Mouse (Mus musculus) right cerebral cortex, postnatal 10 days (tissue): ENCODE measurements around the gene Yipf2.

Source experiments
- DNase-seq, 2 experiments: peaks; one replicate each; pipeline ENCODE4 v3.0.0; 2021; ENCODE audit warnings: low spot score in 2 of 2

The Yipf2 gene

DNA sequence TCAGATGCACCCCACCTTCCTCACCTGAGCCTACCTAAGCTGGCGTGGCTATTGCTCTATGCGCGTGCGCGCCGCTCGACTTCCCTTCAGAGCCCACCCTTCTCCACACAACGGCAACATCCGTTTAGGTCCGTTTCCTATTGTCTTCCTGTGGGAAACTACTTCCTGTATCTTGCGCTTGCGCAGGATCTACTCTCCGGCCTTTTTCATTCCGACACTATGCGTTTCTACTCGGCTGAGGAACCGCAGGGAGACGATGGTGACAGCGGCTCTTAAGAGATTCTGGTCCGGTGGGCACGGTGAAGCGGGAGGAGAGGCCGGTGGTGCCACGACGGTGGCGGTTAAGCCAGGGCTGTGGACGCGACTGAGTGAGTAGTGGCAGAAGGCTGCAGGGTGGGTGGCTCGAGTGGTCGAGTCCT is at the start of gene Yipf2, which contains the start of gene Timm29:
Gene Yipf2, minus strand, starts transcription at position 126 of the 419 bp plus-strand sequence.
Gene Timm29, plus strand, starts transcription at position 20 of the 419 bp plus-strand sequence.
- peak; percentile 95 to 96 for DNase-seq

DNA sequence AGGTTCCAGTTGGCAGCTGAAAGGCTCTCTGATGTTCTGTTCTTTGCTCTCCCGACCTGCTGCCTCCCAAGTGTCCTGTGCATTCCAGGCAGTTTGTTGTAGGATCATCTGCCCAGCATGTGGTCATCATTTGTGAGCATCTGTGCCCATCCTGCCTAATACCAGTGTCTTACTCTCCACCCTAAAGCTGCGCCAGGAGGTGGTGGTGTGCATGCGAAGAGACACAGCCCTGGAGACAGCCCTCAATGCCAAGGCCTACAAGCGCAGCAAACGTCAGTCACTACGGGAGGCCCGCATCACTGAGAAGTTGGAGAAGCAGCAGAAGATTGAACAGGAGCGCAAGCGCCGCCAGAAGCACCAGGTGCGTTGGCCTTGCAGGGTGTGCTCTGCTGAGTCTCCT is 46.4 kb upstream of the Yipf2 start:
- DNase-seq = no peak

DNA sequence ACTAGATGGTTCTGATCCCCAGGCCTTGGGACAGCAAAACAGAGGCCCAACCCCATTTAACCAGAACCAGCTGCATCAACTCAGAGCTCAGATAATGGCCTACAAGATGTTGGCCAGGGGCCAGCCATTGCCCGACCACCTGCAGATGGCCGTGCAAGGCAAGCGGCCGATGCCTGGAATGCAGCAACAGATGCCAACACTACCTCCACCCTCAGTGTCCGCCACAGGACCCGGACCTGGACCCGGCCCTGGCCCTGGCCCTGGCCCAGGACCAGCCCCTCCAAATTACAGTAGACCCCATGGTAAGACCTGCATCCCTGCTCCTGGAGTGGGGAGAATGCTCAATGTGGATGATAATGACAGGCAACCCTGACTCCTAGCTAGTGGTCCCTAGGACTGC is 43.0 kb upstream of the Yipf2 start:
- DNase-seq = peak in 1 of 2 experiments; percentile 45

DNA sequence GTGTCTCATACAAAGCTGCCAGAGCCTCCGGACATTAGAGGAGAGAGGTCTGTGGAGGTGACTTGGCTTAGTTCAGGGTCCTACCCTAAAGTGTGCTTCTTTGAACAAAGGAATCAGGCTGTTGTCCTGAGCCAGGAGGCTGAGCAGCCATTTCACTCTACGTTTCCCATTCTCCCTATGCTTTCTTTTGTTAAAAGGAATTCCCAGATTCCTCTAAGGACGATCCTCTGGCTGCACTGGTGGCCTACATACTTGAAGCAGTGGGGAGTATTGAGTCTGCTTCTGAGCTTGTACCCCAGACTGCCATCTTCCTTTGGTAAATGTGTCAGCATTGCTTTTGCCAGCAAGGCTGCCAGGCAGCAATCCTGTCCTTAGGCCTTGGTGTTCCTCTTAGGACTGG is 40.5 kb upstream of the Yipf2 start:
- DNase-seq = no peak

DNA sequence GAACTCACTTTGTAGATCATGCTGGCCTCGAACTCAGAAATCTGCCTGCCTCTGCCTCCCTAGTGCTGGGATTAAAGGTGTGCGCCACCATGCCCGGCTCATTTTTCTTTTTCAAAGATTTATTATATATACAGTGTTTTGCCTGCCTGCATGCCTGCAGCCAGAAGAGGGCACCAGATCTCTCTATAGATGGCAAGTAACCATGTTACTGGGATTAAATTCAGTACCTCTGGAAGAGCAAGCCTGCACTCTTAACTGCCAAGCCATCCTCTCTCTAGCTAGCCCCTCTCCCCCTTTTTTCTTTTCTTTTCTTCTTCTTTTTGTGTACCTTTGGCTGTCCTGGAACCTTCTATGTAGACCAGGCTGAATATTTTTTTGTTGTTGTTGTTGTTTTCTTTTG is 38.0 kb upstream of the Yipf2 start:
- peak in 1 of 2 experiments; percentile 61 for DNase-seq

DNA sequence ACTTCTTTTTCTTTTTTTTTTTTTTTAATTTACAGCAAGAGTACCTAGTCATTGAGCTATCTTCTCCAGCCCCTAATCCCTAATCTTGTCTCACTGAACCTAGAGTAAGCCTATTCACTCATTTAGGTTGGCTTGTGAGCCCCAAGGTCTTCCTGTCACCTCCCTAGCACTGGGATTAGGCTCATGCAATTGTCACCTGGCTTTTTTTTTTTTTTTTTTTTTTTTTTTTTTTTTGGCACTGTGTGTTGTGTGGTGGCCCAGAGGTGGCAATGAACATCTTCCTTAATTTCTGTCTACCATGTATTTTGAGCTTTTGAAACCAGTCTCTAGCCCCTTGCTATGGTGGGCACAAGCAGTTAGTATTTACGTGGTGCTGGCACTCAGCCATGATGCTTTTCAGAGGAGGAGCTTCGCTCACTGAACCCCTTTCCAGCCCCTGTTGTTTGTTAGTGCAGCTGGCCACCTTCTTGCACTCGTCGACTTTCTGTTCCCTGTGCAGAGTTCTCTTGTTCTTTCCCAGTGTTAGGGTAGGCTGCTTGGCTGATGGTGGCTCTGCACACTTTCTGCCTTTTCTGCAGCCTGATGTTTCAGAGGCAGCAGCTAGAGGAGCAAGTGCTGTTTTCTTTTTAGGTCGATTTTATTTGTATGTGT is 34.6 kb upstream of the Yipf2 start:
- DNase-seq = no peak

DNA sequence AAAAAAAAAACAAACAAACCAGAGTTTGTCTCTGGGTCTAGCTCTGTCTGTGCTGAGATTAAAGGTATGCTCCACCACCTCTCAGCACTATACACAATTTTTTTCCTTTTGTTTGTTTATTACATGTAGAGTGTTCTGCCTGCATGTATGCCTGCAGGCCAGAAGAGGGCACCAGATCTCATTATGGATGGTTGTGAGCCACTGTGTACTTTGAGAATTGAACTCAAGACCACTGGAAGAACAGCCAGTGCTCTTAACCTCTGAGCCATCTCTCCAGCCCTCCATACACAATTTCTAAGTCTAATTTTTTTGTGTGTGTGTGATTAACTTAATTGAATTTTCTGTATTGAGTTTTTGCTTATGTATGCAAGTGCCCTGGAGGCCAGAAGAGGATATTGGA is 33.9 kb upstream of the Yipf2 start:
- DNase-seq = no peak

DNA sequence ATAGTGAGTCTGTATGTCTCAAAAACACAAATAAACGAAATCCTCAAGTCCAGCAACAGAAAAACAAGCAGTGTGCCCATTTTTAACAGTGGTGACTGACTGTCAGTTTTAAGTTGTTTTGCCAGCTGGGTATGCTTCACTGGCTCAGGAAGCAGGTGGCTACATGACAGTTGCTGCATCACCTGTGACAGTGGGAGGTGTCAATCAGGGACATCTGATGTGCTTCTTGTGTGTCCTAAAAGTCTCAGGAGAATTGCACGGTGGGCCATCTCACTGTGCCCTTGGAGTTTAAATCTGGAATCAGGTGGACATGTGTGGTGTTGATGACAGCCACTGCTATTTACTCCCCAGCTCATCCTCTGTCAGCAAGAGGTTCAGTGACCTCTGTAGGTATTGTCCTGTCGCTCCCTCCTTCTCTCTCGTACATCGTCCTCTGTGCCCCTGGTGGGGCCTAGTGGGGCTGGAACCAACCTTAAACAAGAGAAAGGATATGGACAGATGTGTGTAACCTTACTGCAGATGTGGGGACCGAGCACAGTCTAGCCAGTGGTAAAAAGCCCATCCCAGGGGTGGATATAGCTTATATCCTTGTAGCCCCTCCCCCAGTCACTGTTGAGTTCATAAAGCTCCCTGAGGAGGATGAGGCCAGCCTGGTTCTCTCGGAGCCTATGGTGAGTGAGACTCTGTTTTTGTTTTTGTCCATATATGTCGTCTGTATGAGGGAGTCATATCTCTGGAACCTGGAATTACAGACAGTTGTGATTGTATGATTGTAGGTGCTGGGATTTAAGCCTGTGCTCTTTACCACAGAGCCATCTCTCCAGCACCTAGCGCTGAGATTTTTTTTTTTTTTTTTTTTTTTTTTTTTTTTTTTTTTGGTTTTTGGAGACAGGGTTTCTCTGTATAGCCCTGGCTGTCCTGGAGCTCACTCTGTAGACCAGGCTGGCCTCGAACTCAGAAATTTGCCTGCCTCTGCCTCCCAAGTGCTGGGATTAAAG is 33.0 kb upstream of the Yipf2 start:
- DNase-seq = no peak

DNA sequence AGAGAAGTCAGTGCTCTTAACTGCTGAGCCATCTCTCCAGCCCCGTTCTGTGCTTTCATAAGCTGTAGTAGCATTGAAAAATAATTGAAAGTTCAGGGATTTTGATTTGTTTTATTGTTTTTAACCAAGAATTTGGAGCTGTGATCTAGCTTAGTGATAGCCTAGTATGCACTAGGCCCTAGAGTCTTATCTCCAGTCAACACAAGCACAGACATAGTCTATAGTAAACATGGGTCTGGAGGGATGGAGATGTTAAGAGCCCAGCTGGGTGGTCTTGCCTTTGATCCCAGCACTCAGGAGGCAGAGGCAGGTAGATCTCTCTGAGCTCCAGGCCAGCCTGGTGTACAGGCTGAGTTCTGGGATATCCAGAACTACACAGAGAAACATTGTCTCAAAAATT is 30.0 kb upstream of the Yipf2 start:
- DNase-seq = no peak

DNA sequence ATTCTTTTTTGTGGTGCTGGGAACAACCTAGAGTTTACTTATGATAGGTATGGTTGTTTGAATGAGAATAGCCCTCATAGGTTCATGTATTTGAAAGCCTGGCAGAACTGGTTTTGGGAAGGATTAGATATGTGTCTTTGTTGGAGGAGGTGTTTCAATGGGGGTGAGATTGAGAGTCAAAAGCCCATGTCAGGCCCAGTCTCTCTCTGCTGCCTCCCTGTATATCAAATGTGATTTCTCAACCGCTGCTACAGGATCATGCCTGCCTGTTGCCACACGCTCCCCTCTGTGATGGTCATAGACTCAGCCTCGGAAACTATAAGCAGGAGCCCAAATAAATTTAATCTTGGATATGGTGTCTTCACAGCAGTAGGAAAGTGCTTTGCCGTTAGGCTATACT is 27.6 kb upstream of the Yipf2 start:
- DNase-seq = no peak

DNA sequence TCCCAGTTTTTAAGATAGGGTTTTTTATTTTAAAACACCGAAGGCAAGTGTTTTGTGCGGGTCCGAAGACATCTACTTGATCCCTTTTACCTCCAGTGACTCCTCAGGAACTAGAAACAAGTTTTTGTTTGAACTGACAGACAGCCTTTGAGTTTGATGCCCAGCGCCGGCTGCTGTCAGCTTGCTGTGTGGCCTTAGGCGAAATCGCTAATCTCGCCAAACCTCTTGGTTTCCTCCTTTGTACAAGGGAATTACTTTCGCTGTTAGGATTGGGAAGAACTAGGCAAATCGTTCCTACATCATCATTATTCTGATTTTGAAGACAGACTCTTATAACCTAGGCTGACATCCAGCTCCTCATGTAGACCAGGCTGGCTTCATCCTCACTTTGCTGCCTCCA is 24.4 kb upstream of the Yipf2 start:
- no peak for DNase-seq

DNA sequence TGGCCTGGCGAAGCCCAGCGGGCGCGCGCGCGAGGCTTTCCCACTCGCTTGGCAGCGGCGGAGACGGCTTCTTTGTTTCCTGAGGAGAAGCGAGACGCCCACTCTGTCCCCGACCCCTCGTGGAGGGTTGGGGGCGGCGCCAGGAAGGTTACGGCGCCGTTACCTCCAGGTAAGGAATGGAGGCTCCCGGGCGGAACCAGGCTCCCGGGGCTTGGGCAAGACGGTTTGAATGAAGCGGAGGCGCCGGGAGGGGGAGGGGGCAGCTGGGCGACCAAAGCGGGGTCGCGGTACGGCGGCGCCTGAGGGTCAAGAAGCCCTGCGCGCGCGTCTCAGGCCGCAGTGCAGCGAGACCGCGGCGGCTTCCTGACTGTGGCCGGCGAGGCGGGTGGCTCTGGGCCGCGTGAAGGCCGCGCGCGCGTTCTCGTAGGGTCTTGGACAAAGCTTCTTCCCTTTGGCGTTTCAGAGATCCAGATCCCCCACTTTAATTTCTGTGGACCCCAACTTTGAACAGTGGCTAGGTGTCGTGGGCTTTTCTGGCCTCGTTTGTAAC is 23.7 kb upstream of the Yipf2 start:
- DNase-seq = peak; percentile 90 to 91

DNA sequence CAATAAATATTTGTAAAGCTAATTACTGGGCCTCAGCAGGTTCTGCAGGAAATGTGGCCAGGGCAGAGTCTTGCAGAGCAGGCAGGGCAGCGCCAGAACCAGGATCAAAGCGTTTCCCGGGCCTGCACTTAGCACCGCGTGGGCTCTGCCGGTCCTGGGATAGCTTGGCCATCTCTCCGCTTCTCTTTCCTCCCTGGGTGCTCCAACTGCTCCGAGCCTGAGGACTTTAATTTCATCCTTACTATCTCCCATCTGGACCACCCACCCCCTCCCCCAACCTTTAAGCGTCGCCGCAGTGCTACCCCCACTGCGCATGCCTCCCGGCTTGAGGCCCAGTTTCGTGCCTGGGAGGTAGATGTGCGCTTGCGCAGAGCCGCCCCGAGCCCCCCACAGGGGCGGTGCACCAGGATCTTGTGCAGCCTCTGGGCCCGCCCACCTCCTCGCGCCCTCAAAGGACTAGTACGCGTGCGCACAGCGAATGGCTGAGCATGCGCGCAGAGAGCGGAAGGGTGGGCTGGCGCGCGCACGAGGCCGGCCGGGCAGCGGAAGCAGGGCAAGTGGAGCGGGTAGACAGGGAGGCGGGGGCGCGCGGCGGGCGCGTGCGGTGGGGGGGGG is 23.1 kb upstream of the Yipf2 start, which contains the start of gene Smarca4:
Gene Smarca4, plus strand, starts transcription at position 553 of the 615 bp plus-strand sequence.
- peak; percentile 100 for DNase-seq

DNA sequence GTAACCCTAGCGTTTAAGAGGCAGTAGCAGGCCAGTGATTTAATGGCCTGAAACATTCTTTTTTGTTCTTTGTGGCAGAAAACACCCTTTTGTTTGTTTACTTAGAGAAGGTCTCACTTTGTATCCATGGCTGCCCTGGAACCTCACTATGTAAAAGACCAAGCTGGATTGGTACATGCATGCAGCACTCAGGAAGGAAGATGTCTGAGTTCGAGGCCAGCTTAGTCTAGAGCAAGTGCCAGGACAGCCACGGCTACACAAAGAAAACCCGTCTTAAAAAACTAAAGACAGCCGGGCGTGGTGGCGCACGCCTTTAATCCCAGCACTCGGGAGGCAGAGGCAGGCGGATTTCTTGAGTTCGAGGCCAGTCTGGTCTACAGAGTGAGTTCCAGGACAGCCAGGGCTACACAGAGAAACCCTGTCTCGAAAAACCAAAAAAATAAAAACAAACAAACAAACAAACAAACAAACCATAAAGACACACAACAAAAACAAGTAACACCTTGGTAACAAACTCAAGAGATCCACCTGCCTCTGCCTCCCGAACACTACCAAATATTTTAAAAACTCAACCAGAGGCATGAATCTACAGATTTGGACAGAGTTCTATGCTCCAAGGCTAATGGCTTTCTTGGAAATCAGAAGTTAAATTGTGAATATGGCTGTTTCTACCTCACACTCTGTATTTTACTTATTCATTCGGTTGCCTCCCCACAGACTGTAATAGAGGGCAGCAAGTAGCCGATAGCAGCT is 22.4 kb upstream of the Yipf2 start:
- DNase-seq = no peak

DNA sequence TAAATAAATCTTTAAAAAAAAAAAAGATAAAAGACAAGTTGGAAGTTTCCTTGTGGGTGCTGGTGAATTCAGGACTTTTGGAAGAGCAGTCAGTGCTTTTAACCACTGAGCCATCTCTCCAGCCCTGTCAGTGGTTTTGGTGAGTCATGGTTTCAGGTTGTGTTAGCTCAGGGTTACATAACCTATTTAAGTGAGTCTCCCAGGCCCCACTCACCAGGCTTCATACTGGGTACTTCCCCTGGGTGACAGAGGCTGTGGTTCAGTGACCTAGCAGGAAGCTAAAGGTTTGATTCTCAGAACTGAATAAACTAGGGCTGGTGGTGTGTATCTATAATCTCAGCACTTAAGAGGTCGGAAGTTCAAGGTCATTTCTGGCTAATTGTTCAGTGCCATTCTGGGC is 17.2 kb upstream of the Yipf2 start:
- DNase-seq = no peak

DNA sequence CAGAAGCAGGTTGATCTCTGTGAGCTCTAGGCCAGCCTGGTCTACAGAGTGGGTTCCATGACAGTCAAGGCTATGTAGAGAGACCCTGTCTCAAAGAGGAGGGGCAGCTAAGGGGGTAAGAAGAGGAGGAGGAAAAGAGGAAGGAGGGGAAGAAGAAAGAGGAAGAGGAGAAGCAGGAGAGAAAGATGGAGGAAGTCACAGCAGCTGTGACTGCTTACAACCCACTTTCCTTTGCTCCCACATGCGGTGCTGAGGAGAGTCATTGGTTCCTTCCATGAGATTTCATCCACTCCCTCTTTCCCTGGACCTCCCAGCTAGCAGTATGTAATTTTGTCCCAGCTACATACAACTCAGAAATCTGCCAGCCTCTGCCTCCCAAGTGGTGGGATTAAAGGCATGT is 14.0 kb upstream of the Yipf2 start:
- DNase-seq = no peak

DNA sequence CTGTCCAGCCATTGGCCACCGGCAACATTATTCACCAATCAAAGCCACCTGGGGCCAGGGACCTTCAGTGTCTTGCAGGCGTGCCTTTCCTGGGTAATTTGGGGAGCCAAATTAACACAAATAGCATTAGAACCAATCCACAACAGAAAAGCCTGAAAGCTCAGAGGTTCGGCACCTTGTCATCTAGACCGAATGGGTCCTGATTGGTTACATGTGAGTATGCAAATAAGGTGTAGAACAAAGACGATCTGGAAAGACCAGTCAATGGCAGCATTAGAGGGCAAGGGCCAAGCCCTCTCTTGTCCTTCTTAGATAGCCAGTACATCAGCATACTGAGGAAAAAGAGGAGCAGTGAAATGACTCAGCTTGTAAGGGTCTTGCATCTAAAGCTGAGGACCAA is 13.2 kb upstream of the Yipf2 start:
- no peak for DNase-seq

DNA sequence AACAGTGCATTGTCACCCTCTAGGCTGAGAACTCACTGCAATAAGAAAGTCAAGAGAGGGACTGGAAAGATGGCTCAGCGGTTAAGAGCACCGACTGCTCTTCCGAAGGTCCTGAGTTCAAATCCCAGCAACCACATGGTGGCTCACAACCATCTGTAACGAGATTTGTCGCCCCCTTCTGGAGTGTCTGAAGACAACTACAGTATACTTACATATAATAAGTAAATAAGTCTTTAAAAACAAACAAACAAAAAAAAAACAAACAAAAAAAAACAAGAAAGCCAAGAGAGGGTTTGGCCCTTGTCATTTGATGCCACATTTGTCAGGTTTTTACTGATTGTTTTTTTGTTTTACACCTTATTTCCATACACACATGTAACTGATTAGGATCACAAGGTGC is 11.5 kb upstream of the Yipf2 start:
- DNase-seq = no peak

DNA sequence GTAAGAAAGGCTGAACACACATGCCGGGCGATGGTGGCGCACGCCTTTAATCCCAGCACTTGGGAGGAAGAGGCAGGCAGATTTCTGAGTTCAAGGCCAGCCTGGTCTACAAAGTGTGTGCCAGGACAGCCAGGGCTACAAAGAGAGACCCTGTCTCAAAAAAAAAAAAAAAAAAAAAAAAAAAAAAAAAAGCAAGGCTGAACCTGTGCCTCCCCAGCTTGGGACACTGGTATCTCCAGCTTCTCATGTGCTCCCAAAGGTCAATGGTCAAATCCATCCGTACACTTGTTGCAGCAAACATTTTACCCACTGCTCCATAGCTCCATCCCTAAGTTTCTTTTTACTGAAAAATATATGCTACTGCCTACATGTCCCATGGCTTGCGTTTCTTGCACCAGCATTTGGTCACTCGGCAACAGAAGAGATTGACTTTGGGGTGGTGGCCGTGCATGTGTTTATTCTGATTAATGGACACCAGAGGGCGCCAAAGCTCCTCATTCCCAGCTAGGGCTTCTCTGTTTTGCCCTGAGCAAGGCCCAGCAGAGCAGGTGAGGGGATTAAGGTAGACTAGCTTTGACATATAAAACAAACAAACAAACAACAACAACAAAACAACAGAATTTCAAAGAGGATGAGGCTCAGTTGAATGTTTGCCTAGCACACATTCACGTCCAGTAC is 9.2 kb upstream of the Yipf2 start:
- DNase-seq = peak; percentile 72 to 75

DNA sequence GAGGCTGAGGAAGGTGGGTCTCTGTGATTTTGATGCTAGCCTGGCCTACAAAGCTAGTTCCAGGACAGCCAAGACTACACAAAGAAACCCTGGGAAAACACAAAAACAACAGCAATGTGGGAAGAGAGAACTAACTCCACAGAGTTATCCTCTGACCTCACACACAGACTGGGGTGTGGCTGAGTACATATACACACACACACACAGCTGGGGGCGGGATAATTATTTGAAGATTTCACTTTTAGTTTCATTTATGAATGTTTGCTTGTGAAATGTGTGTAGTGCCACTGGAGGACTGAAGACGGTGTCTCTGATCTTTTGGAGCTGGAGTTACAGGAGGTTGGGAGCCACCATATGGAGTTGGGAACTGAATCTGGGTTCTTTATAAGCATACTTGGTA is 8.4 kb upstream of the Yipf2 start:
- no peak for DNase-seq

DNA sequence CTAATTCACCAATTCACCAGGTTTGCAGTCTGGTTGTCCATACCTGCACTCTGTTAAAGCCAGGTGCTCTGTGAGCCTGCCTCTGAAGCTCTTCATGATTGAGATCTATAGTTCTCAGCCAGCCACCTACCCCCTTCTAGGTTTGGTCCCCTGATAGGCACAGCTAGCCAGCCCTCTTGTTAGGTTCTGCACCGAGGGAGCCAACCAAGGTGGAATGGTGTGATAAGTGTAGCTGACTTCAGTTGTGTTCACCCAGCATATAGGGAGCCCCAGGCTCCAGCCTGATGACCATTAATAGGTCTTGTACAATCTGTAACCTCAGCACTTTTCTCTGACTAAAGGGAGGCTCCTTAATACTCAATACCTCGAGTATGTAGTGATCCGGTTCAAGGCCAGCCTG is 7.6 kb upstream of the Yipf2 start:
- no peak for DNase-seq
